Mouse (Mus musculus) naive thymus-derived CD4-positive, alpha-beta T cell, adult 2 months (primary cell): ENCODE data around the gene Tmbim4.
A peak's percentile ranks its signal among the peaks of the same experiment; 100 is the strongest.

Experiments used
- DNase-seq: peaks from one replicate; pipeline ENCODE4 v3.0.0-alpha.2; 2011; ENCODE audit warnings: low read depth

Gene Tmbim4

GRCm38 (mm10) chr10:120201131-120201921 is at the start of gene Tmbim4:
TSS of gene Tmbim4 (plus strand) at chr10:120201590.
- peak; percentile 59 for DNase-seq

DNA sequence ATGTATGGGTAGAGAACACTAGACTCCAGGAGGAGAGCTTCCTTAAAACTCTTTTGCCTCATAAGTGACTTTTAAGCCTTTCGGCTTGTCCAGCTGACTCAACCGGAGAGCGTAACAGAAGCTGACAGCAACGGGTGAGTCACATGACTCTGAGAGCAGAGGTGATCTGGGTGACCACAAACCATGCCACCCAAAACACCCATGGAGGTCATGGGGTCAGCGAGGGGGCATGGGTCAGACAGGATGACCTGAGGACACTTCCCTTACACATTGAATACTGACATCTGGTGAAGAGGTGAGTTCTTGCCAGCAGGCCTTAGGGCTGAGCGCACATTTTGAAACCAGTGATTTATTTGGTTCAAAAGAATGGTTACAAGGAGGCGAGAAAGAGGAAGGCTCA is 49.7 kb upstream of the Tmbim4 start:
- DNase-seq = no peak

GRCm38 (mm10) chr10:120153911-120154310 is 47.5 kb upstream of the Tmbim4 start:
- DNase-seq = no peak

GRCm38 (mm10) chr10:120160533-120160932 is 40.9 kb upstream of the Tmbim4 start:
- DNase-seq = no peak

- DNase-seq = no peak
Measured at GRCm38 (mm10) chr10:120162840-120163239, 38.5 kb upstream of the Tmbim4 start.

DNA sequence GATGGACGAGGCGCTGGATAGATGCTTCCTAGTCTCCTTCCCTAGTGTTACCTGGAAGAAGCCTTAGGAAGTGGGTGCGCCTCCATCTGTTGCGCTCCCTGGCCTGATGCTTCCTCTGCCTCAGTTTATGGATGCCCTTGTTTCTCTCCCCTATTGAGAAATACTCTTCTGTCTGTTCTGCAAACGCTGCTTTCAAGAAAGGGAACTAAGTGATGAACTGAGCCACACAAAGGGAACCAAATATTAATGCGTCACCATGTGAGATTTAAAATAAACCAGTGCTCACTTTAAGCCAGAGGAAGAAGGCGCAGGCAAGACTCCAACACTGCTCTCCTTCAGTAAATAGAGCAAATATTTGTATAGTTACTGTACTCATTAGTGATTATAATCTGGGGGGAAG is 37.9 kb upstream of the Tmbim4 start:
- DNase-seq = no peak

DNA sequence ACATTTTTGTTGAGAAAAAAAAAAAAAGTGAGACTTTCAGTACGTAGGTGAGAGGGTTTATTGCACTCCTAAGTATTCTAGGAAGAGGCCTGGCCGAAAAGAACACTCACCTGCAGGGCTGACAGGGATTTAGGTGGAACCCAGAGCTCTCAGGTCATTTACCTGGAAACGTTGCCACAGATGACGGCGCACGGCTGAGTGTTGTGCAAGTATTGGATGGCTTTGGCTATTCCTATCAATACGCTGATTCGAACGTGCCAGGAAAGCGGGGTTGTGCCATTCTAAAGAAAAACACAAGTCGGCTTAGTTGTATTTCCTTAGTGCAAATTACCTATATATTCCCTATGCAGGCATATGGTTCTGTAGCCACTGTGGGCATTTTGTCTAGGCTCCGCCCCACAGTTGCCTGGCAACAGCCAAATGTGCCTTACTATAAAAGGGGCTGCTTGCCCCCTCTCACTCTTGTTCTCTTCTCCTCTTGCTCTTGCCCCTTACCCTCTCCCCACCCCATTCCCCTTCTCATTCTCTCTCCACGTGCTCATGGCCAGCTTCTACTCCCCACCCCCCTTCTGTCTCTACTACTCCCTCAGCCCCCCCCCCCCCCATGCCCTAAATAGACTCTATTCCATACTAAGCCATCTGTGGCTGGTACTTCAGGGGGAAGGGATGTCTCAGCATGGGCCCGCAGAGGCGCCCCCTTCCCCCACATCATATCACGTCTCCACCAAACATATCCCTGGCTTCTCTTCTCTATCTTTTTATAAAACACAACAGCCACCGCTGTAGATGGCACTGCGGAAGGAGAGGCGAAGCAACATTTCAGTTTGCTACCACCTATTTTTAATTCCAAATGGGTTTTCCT is 36.2 kb upstream of the Tmbim4 start:
- DNase-seq = no peak

DNA sequence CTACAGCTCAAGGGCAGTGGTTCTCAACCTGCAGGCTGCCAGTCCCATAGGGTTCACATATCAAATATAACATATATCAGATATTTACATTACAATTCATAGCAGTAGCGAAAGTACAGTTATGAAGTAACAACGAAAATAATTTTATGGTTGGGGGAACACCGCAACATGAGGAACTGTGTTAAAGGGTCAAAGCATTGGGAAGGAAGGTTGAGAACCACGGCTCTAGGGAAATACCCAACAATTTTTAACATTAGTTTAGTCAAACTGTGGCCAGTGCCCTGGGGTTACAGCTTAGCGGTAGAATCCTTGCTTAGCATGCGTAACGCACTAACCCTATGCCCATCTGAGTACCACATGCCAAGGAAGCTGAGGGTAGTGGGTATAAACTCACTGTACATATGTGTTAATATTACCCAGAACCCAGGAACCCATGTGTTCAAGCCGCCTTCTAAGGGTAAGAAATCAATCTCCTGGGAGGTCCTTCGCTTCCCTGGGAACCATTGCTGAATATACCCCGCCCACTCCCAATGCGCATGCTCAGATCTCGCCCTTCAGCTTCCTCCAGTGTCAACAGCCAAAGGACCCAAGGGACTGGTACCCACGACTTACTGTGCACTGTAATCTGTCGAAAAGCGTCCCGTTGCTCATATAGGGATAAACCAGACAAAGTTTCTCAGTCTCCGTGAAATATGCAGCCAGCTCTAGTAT is 35.4 kb upstream of the Tmbim4 start:
- no peak for DNase-seq

- DNase-seq = no peak
Measured at GRCm38 (mm10) chr10:120168070-120168469, 33.3 kb upstream of the Tmbim4 start.

- DNase-seq = no peak
Measured at GRCm38 (mm10) chr10:120169064-120169463, 32.3 kb upstream of the Tmbim4 start.

DNA sequence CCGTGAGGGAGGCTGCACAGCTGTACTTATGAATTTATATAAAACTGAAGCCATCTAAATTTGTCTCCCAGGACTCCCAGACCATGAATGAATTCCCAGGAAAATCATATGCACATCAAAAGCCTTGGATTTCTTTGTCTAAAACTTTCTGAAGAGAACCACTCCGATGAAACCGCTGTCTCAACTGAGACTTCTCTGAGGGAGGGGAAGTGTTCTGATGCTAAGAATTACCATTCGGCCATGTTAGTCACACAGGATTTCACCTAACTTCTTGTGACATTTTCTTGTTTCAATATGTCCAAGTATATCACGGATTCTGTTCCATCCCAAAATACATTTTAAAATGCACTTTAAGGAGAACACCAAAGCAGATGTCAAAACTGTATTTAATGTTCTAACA is 31.5 kb upstream of the Tmbim4 start:
- no peak for DNase-seq

GRCm38 (mm10) chr10:120170277-120170676 is 31.1 kb upstream of the Tmbim4 start:
- no peak for DNase-seq

DNA sequence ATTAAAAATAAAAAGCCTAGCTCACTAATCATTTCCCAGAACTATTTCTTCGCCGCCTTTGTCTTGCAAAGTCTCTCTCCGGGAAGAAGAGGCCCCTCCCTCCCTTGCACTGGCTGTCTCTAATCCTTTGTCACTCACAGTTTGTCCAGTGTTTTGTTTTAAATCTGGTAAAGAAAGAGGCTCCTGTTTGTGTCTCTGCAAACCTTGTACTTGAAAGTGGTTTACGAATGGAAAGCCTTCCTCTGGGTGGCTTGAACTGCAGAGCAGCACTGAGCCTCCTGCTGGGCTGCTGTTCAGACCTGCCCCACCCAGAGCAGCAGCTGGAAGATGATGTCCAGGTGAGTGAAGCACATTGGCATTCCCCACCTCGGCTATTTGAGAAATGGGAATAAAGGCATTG is 30.1 kb upstream of the Tmbim4 start:
- DNase-seq = no peak

DNA sequence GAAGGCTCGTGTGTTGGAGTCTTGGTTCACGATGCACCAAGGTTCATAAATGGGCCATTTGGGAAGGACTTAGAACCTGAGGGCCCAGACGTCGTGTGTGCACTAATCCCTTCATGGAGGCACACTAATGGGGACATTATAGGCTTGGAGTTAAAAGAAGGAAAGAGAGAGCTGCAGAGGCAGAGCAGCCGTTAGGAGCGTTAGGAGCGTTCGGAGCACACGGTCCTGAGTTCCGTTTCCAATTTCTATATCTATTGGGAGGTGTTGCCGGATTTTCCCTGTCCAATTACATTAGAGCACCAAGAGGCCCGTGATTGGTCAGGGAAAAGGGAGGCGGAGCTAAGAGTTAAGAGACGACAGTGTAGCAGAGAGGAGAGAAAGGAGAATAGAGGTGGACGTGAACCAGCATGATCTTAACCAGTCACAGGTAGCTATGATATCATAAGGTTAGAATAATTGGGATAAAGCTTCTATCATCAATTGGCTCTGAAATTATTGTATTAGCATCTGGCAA is 27.1 kb upstream of the Tmbim4 start:
- no peak for DNase-seq

GRCm38 (mm10) chr10:120182887-120183286 is 18.5 kb upstream of the Tmbim4 start:
- peak; percentile 59 for DNase-seq

DNA sequence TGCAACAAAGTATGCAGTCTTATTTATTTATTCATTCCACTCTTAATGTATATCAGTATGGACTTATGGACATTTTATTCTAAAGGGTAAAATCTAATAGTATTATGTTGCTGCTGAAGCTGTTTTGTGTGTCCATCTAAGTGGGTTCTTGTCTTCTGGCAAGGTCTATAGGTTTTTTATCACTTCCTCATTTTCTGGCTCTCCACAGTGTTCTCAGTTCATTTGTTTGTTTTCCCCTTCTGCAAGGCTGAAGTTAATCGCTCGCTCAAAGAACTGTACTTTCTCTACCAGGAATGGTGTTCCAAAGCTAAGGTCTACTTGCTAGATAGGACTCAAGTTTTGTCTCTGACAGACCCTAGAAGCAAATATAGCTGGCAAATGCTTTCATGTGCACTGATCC is 18.0 kb upstream of the Tmbim4 start:
- no peak for DNase-seq

DNA sequence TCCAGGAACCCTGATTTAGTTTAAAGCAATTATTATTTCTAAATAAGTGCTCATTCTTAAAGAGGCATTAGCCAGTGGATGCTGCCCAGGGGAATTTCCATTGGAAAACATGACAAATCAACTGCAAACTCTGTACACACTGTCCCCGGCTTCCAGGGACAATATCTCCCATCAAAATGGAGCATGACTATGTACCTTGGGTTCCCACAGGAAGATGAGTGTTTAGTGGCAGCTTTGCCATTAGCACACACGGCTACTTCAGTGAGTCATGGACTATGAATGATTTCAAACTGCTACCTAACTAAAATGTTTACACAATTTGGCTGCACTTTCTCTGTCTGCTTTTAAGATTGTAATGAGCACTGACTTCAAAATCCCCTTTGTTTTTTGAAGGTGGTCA is 12.9 kb upstream of the Tmbim4 start:
- no peak for DNase-seq

- DNase-seq = peak; percentile 49
Measured at GRCm38 (mm10) chr10:120189276-120189675, 12.1 kb upstream of the Tmbim4 start.

- no peak for DNase-seq
Measured at GRCm38 (mm10) chr10:120189782-120190181, 11.6 kb upstream of the Tmbim4 start.

DNA sequence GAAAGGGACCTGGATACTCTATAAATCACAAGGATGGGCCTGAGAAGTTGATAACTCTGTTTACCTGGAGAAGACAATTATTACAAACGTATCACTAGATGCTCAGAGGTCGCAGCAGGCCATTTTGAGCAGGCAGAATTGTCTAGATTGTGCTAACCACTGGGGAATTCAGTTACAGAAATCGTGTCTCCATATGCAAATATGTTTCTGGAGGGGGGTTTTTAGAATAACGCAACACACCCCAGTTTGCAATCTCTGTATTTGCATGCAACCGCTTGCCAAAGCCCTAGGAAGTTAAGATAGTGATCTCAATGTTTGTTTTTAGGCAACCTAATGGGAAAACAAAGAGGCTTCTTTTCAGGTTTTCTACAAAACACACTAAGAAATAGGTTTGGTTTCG is 10.2 kb upstream of the Tmbim4 start:
- no peak for DNase-seq

- DNase-seq = no peak
Measured at GRCm38 (mm10) chr10:120192278-120192677, 9.1 kb upstream of the Tmbim4 start.

DNA sequence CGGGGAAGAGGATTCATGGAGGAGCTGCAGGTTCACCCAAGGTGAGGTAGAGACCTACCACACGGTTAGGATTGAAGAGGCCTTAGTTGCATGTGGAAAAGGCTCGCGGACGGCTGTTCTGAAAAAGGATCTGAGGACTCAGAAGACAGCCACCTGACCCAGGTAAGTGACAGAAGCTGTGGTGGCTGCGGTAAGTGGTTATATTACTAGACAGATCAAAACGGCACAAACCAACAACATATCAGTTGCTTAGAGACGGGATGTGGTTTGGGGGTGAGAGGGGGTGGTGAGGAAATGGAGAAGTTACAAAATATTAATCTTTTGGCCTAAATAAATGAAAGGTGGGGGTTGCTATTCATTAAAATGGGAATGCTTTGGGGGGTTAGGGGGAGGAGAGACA is 8.1 kb upstream of the Tmbim4 start:
- peak; percentile 81 for DNase-seq
